Mouse (Mus musculus): ENCODE results near the gene Pla2g5. TPM values are rescaled to one million over a fixed set of nuclear protein-coding genes. Genes with fewer than 3 reads are reported as not detected.
"Not testable (repeated sequence)": the region's sequence is repeated elsewhere in the genome, so short reads cannot be mapped to it uniquely, and the experiment has no call there.

The Pla2g5 gene
- total RNA-seq, 1 experiment from 2014 or later, result not detected

DNA sequence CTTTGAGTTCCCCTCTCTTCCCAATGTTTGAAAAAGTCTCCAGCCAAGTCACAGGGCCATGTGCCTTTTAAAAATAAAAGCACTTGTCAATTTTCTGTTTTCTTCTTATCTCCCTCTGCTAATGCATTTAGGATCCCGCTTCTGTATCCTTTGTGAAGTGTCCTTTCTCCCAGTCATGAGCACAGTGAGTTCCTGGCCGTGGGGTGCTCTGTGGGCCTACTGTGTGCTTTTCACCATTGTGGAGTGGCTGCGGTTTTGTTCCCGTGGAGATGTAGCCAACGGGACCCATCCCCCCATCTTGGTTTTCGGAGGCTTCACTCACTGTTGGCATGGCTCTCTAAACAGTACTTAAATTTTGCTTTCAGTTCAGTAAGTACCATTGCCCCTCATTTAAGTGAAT is 2.7 kb upstream of the Pla2g5 start:
- ATAC-seq (replicated peaks in 1 of 2; ENCODE audit: insufficient read depth in 1 of 2, low FRiP score in 2 of 2, low TSS enrichment in 1 of 2, low read depth in 1 of 2, poor library complexity in 2 of 2, severe bottlenecking in 2 of 2), result no peak

DNA sequence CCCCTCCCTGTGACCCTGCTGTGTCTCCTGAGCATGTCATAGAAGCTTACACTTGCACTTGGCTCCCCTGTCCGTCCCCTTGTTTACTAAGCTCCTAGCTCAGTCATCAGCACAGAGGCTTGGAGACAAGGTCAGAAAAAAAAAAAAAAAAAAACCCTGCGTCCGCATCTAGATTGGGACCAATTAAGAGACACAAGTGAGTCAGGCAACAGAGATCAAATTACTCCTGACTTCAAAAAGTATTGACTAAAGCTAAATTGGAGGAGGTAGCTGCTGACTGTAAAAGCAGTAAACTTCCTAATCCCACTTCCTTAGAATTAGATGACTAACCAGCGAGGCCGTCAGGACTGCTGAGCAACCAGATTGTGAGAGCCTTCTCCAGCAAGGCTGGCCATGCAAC is 1.8 kb upstream of the Pla2g5 start:
- no peak for ATAC-seq (replicated peaks in 1 of 2; ENCODE audit: insufficient read depth in 1 of 2, low FRiP score in 2 of 2, low TSS enrichment in 1 of 2, low read depth in 1 of 2, poor library complexity in 2 of 2, severe bottlenecking in 2 of 2)

DNA sequence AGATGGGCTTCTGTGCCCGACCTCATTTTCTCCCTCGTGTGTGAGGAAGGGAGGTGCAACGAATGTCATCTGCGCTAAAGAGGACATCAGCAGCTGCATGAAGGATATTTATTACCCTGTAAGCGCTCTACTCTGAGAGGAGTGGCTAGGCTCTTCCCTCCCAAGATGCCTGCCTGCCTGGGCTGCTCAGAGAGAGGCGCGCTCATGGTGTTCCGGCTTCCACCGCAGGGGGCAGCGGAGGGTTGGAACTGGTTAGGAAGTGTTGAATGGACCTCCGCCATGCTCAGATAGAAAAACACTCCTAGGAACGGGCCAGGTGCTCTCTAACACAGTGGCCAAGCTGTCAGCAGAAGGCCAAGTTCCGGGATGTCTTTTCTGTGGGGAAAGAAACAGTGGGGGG is 3.6 kb downstream of the Pla2g5 start:
- ATAC-seq (replicated peaks in 1 of 2; ENCODE audit: insufficient read depth in 1 of 2, low FRiP score in 2 of 2, low TSS enrichment in 1 of 2, low read depth in 1 of 2, poor library complexity in 2 of 2, severe bottlenecking in 2 of 2), result peak; percentile 70 to 75; a peak in 3 of 4 replicates

DNA sequence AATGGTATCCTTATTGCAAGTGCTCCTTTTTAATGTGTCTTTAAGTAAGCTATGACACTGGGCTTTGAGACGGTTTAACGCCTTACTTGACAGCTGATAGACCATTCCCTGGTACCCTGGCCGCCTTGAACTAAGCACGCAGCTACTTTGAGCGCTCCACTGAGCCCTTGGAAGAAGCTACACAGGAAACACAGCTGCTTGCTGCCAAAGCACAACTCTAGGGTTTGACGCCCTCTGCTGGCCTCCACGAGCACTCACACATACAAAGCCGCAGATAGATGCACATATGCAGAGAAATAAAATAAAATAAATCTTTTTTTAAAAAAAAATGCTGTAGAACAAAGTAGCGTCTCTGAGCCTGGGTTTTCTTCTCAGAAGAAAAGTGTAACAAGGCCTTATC is 4.0 kb downstream of the Pla2g5 start:
- ATAC-seq (replicated peaks in 1 of 2; ENCODE audit: insufficient read depth in 1 of 2, low FRiP score in 2 of 2, low TSS enrichment in 1 of 2, low read depth in 1 of 2, poor library complexity in 2 of 2, severe bottlenecking in 2 of 2), result no peak

DNA sequence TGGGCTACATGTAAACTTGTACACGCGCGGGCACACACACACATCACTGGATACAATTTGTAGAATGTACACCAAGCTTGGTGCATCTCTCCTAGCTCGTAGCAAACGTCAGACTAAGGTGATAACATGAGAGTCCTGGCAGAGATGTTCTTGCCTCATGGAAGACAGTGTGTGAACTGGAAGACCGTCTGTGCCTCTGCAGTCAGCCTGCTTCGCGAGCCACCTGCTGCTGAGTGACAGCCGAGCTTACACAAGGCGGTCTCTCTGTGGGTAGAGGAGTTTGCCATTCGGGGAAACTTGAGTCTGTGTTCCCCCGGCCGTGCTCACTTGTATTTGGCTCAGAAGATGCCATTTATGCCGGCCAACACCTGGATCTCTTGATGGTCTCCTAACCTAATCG is 4.8 kb downstream of the Pla2g5 start:
- no peak for ATAC-seq (replicated peaks in 1 of 2; ENCODE audit: insufficient read depth in 1 of 2, low FRiP score in 2 of 2, low TSS enrichment in 1 of 2, low read depth in 1 of 2, poor library complexity in 2 of 2, severe bottlenecking in 2 of 2)

DNA sequence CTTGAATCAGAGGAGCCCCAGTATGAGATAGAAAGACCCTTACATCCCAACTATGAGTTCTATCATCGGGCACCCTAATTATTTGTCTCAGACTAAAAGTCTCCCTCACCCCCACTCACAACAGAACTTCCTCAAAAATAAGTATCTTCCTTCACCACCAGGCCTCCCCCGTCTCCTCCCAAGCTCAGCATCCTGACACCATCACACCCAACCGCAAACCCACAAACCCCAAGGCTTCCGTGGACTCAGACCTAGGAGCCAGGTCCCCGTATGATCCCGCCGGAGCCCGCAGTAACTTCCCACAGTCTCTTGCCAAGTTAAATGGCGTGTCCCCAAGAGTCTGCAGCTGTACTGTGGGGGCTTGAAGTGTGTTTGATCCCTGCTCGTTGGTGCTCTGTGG is 5.7 kb downstream of the Pla2g5 start:
- ATAC-seq (replicated peaks in 1 of 2; ENCODE audit: insufficient read depth in 1 of 2, low FRiP score in 2 of 2, low TSS enrichment in 1 of 2, low read depth in 1 of 2, poor library complexity in 2 of 2, severe bottlenecking in 2 of 2), result 0 out of 4 replicates have a peak, but pooled peaks of 1 of the 2 experiments have one; percentile 27

DNA sequence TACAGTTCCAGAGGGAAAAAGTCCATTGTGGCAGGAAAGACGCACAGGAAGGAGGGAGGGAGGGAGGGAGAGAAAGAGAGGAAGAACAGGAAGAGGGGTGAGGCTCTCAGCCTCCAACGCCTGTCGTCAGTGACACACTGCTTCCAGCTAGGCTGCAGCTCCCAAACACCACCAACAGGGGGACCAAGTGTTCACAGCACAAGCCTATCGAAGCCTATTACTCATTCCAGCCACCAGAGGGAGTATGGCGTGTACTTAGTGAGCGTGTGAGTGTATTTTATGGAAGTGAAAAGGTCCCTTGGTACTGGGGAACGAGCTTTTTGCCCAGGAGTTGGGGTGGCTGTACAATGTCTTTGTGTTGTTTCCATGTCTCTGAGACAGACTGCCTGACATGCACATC is 6.8 kb downstream of the Pla2g5 start:
- ATAC-seq (replicated peaks in 1 of 2; ENCODE audit: insufficient read depth in 1 of 2, low FRiP score in 2 of 2, low TSS enrichment in 1 of 2, low read depth in 1 of 2, poor library complexity in 2 of 2, severe bottlenecking in 2 of 2), result peak; percentile 66 to 85

DNA sequence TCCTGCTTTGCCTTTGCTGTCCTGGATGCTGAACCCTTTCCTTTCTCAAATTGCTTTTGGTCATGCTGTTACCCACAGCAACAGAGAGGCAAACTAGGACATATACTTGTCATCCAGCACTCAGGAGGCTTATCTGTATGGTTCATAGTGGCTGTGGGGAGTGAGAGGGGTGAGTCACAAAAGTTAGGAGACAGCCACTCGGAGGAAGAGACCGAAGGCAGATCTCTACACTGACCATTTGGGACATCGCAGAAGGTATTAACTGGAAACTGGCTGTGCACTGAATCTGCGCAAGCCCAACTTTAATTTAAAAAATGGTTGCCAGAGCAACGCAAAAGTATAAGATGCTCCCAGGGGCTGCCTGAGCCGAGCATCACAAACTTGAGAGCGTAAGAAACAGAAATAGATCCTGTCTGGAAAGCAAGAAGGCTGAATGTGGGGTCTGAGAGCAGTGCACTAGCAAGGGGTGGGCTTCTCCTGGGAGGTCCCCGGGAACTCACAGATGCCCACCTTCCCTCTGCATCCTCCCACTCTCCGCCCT is 8.1 kb downstream of the Pla2g5 start:
- no peak for ATAC-seq (replicated peaks in 1 of 2; ENCODE audit: insufficient read depth in 1 of 2, low FRiP score in 2 of 2, low TSS enrichment in 1 of 2, low read depth in 1 of 2, poor library complexity in 2 of 2, severe bottlenecking in 2 of 2)

DNA sequence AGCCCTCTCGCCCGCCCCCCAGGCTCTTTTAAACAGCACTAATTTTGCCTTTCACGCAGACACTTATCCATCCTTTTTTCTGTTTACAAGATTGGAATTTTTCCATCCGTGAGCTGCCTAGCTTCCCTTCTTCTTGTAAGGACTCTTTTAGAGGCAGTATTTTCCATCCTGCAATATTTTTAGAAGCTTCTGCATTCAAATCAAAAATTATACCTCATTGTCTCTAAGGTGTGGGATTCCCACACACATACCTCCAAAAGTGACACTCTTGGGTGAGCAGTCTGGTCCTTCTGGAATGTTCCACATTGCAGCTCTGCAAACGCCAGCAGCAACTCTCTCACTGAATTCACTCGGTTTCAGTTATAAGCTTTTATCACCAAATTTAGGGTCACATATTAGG is 10.3 kb downstream of the Pla2g5 start:
- no peak for ATAC-seq (replicated peaks in 1 of 2; ENCODE audit: insufficient read depth in 1 of 2, low FRiP score in 2 of 2, low TSS enrichment in 1 of 2, low read depth in 1 of 2, poor library complexity in 2 of 2, severe bottlenecking in 2 of 2)

DNA sequence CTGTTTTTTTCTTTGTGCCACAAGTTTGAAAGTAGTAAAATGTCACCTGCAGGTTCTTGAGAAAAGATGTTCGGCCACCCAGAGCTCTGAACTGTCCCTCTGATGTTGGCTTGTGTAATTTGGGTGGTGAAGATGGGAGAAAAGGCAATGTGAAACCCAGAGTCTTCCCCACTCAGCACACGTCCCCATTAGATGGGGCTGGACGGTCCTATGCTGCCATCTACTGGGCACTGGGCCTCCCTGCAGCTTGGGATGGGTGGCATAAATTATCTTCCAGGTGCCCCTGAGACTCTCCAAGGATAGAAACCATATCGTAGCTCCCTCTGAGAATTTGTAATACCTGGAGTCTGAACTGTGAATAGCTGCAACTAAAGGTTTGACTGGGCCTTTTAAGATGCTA is 11.8 kb downstream of the Pla2g5 start:
- ATAC-seq (replicated peaks in 1 of 2; ENCODE audit: insufficient read depth in 1 of 2, low FRiP score in 2 of 2, low TSS enrichment in 1 of 2, low read depth in 1 of 2, poor library complexity in 2 of 2, severe bottlenecking in 2 of 2), result peak; percentile 71 to 90

DNA sequence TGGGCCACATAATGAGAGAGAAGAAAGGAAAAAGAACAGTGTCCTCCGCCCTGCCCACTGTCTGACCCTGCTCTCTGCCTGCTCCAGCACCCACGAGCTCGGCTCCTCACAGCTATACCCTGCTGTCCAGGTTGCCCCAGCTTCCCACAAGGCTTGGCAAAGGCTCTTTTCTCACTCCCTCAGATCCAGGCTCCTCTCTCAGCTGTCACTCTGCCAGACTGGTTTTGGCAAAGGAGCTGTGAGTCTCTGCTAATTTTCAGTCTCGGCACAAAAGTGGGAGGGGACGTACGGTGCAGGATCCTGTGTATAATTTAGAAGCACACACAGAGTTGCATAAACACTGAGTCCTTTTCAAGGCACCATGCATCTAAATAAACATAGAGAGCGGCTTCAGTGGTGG is 21.9 kb downstream of the Pla2g5 start:
- no peak for ATAC-seq (replicated peaks in 1 of 2; ENCODE audit: insufficient read depth in 1 of 2, low FRiP score in 2 of 2, low TSS enrichment in 1 of 2, low read depth in 1 of 2, poor library complexity in 2 of 2, severe bottlenecking in 2 of 2)

DNA sequence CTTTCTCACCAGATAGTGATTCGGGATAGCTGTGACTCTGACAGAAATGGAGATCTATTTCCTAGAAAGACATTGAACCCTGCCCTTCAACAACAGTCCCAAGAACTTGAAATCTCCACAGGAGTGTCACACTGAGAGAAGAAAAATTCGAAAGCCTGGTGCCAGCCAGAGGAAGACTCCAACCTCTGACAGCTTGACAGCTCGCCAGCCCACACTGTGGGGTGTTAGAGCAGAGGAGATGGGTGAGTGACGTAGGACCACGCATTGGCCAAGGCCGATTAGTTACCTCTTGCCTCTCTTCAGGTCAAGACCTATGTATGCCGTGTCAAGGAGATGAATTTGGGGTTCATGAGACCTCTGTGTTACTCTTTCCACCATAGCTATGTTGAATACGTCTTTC is 22.6 kb downstream of the Pla2g5 start:
- no peak for ATAC-seq (replicated peaks in 1 of 2; ENCODE audit: insufficient read depth in 1 of 2, low FRiP score in 2 of 2, low TSS enrichment in 1 of 2, low read depth in 1 of 2, poor library complexity in 2 of 2, severe bottlenecking in 2 of 2)

DNA sequence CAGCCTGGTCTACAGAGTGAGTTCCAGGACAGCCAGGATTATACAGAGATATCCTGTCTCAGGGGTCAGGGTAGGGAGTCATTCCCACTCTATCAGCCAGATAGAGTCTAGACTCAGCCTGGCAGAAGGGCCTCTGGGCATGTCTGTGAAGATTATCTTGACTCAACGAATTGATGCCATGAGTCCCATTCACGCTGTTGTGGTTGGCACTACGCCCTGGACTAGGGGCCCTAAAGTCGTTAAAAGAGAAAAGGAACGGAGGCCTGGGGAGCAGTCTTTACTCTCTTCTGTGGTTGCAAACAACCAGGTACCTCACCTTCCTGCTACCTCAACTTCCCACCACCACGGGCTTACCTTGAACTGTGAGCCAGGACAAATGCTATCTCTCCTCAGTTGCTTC is 23.5 kb downstream of the Pla2g5 start:
- no peak for ATAC-seq (replicated peaks in 1 of 2; ENCODE audit: insufficient read depth in 1 of 2, low FRiP score in 2 of 2, low TSS enrichment in 1 of 2, low read depth in 1 of 2, poor library complexity in 2 of 2, severe bottlenecking in 2 of 2)

DNA sequence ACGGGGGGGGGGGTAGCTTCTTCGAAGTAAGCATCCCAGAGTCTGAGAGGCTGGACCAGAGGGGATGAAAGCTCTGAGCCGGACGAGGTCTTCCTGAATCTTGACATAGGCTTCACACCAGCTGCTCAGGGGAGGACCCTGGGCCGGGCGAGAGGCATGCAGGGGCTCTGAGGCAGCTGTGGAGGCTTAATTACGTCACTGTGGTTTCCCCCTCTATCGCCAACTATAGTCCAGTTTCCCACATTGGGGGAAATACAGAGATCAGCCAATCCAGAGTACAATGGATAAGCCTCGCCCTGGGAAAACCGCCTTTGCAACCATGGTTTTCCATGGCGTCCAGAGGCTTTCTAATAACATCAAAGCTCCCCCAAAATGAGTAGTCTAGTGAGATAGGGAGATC is 36.1 kb downstream of the Pla2g5 start:
- peak in 1 of 2 experiments; percentile 29; a peak in 1 of 4 replicates for ATAC-seq (replicated peaks in 1 of 2; ENCODE audit: insufficient read depth in 1 of 2, low FRiP score in 2 of 2, low TSS enrichment in 1 of 2, low read depth in 1 of 2, poor library complexity in 2 of 2, severe bottlenecking in 2 of 2)

DNA sequence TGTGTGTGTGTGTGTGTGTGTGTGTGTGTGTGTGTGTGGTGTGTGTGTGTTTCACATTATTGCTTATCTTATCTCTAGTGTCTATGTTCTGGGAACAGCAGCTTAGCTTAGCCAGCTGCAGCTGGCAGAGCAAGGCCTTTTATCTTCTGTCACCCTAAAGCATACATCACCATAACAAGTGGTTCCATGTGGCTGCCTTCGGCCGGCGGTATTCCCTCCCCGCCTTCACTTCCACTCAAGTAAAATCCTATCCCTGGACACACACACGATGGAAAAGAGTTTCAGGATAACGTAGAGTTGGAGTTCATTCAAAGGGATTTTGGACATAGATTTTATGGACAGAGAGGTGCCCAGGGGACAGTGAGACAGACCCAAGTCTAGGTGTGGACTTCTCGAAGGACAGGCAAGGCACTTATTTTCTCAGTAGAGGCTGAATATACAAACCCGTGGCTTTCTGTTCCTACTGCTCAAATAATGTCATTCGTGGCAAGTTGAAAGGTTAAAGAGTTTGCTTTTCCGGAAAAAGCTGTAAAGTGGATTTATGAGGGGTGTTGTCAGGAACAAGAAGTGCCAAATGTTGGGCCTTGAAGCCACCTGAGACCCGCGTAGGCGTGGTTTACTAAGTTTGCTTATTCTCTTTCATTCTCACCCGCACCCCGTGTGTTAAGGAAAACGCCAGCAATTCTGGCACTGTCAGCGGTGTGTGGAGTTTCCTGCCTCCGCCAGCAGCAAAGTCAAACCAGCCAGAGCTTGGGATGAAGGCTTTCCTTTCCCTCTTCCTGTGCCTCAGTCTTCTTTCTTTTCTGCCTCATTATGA is 37.3 kb downstream of the Pla2g5 start:
- no peak for ATAC-seq (replicated peaks in 1 of 2; ENCODE audit: insufficient read depth in 1 of 2, low FRiP score in 2 of 2, low TSS enrichment in 1 of 2, low read depth in 1 of 2, poor library complexity in 2 of 2, severe bottlenecking in 2 of 2)

DNA sequence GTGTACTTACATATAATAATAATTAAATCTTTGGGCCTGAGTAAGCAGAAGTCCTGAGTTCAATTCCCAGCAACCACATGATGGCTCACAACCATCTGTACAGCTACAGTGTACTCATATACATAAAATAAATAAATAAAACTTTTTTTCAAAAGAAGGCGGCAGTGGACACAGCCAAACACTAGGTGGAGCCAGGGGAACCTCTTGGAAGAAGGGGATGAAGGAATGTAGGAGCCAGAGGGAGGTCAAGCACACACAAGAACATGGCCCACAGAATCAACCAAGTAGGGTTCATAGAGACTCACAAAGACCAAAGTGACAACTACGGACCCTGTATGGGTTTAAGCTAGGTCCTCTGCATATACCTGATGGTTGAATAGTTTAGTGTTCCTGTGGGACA is 38.6 kb downstream of the Pla2g5 start:
- no peak for ATAC-seq (replicated peaks in 1 of 2; ENCODE audit: insufficient read depth in 1 of 2, low FRiP score in 2 of 2, low TSS enrichment in 1 of 2, low read depth in 1 of 2, poor library complexity in 2 of 2, severe bottlenecking in 2 of 2)

DNA sequence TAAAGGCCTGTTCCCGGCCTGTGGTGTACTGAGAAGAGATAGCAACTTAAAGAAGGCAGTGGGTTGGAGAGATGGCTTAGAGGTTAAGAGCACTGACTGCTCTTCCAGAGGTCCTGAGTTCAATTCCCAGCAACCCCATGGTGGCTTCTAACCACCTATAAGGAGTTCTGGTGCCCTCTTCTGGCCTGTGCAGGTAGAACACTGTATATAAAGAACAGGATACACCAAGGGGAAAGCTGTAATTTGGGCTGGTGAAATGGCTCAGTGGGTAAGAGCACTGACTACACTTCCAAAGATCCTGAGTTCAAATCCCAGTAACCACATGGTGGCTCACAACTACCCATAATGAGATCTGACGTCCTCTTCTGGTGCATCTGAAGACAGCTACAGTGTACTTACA is 39.1 kb downstream of the Pla2g5 start:
- ATAC-seq (replicated peaks in 1 of 2; ENCODE audit: insufficient read depth in 1 of 2, low FRiP score in 2 of 2, low TSS enrichment in 1 of 2, low read depth in 1 of 2, poor library complexity in 2 of 2, severe bottlenecking in 2 of 2), result not testable (repeated sequence)

DNA sequence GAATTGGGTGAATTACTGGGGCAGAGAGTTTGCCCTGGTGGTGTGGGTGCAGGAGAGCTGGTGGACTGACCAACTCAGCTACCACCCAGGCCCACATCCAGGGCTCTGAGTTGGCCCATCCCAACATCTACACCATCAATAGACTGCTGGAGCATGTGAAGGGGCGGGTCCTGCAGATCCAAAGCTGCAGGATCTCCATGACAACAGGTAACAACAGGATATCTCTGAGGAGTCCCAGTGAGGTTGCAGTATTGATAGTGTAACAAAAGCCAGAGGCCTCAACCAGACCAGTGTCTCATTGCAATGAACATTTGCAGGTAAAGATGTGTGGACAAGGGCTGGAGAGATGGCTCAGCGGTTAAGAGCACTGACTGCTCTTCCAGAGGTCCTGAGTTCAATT is 42.2 kb downstream of the Pla2g5 start:
- ATAC-seq (replicated peaks in 1 of 2; ENCODE audit: insufficient read depth in 1 of 2, low FRiP score in 2 of 2, low TSS enrichment in 1 of 2, low read depth in 1 of 2, poor library complexity in 2 of 2, severe bottlenecking in 2 of 2), result no peak

DNA sequence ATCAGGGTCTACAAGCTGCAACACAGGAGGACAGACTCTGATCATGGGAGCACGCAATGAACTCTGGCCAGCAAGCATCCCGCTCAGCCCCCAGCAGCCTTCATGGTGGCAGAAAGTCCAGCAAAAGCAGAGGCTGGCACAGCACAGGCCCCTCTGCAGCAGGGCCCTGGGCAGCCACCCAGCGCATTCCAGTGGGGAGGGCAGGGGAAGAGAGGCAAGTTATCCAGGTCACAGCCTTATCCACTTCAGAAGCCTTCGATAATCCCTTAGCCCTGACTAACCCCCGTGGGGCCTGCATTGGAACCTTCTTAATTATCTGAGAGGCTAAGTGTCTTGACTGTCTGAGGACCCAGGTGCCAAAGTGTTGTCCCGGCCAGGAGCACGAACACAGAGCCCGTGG is 44.2 kb downstream of the Pla2g5 start:
- ATAC-seq (replicated peaks in 1 of 2; ENCODE audit: insufficient read depth in 1 of 2, low FRiP score in 2 of 2, low TSS enrichment in 1 of 2, low read depth in 1 of 2, poor library complexity in 2 of 2, severe bottlenecking in 2 of 2), result no peak
